Mouse (Mus musculus): ENCODE measurements around the gene Smarcal1. TPM values are rescaled to one million over a fixed set of nuclear protein-coding genes. Genes with fewer than 3 reads are reported as not detected.
A peak's percentile ranks its signal among the peaks of the same experiment; 100 is the strongest.

The Smarcal1 gene
- polyA plus RNA-seq, 1 experiment from 2014 or later = 13.8 TPM

- Histone ChIP-seq H3K27me3 (ENCODE audit: insufficient read depth, low read length) (no peaks in the 10 kb centered on the region), H3K27ac (no peak overlapping the region), H3K9me3 (replicated peaks; ENCODE audit: low read length) (no peaks in the 10 kb centered on the region), H3K4me3 (replicated peaks; ENCODE audit: low read depth, low read length) (no peak overlapping the region), H3K4me1 (replicated peaks; ENCODE audit: insufficient read depth, low read length) (no peaks in the 10 kb centered on the region), H3K36me3 (ENCODE audit: insufficient read depth, low read length) (no peaks in the 10 kb centered on the region), H3K9ac (ENCODE audit: low read depth, low read length) (no peak overlapping the region), H3K4me2 (ENCODE audit: low read length) (peak overlapping the region; percentile 47)
- TF ChIP-seq CTCF (IDR thresholded peaks at IDR 0.05; ENCODE audit: low read depth) = no peak
- peak; percentile 78 for DNase-seq (ENCODE audit: low spot score)
- 47% methylated on average over 49 of the region's 49 CpGs for WGBS
- no peak for ATAC-seq (replicated peaks; ENCODE audit: low FRiP score, low read depth)
Observed at GRCm38 (mm10) chr1:72640658-72641410, 57.8 kb downstream of the Smarcal1 start.

GRCm38 (mm10) chr1:72673070-72673469 is 90.0 kb downstream of the Smarcal1 start:
- H3K27me3 ChIP-seq (ENCODE audit: insufficient read depth, low read length) = no peaks in the 10 kb centered on the region
- no peak overlapping the region for H3K9ac ChIP-seq (ENCODE audit: low read depth, low read length)
- no peaks in the 10 kb centered on the region for H3K4me1 ChIP-seq (replicated peaks; ENCODE audit: insufficient read depth, low read length)
- no peaks in the 10 kb centered on the region for H3K9me3 ChIP-seq (replicated peaks; ENCODE audit: low read length)
- ATAC-seq (replicated peaks; ENCODE audit: low FRiP score, low read depth) = no peak
- WGBS = 50% methylated on average over 3 of the region's 3 CpGs
- no peak overlapping the region for H3K4me3 ChIP-seq (replicated peaks; ENCODE audit: low read depth, low read length)
- no peak for TF ChIP-seq CTCF (IDR thresholded peaks at IDR 0.05; ENCODE audit: low read depth)
- no peak overlapping the region for H3K4me2 ChIP-seq (ENCODE audit: low read length)
- H3K36me3 ChIP-seq (ENCODE audit: insufficient read depth, low read length) = no peaks in the 10 kb centered on the region
- no peak overlapping the region for H3K27ac ChIP-seq
- no peak for DNase-seq (ENCODE audit: low spot score)

Other genes with a start within 250 kb of the Smarcal1 start
- gene March4, start 46.3 kb upstream of the Smarcal1 start, polyA plus RNA-seq (2015; fragmentation: Nextera tagmentation; extraction: Ambion mirVana) = not detected in 2 replicates
- gene Ankar, start 117.3 kb downstream of the Smarcal1 start, polyA plus RNA-seq (2015; fragmentation: Nextera tagmentation; extraction: Ambion mirVana) = not detected in 2 replicates
- 2,374 and 2,839 TPM in 2 replicates for gene Rpl37a, start 128.0 kb downstream of the Smarcal1 start, polyA plus RNA-seq (2015; fragmentation: Nextera tagmentation; extraction: Ambion mirVana)
- 116 and 123 TPM in 2 replicates for gene Igfbp2, start 241.3 kb downstream of the Smarcal1 start, polyA plus RNA-seq (2015; fragmentation: Nextera tagmentation; extraction: Ambion mirVana)